Mouse (Mus musculus) MEL (cell line): Measurements from ENCODE around the gene Slc25a21. TPM values are rescaled to one million over a fixed set of nuclear protein-coding genes. Genes with fewer than 3 reads are reported as not detected.
A peak's percentile ranks its signal among the peaks of the same experiment; 100 is the strongest.

Experiments used
- DNase-seq: peaks from one replicate; pipeline ENCODE4 v3.0.0; 2011; ENCODE audit warnings: low read depth, low spot score
- H3K27ac ChIP-seq: 2 replicates; pipeline ENCODE4 v1.5.1; 2012; ENCODE audit warnings: low read depth, mild to moderate bottlenecking, control low read depth, low read length, moderate library complexity; ENCODE audit not compliant: control insufficient read depth
- H3K27me3 ChIP-seq, 2 experiments: fragments of 150-350 bp in 1 of 2; sonication (generic) in 1 of 2; 2 replicates each; pipeline ENCODE4 v1.6.1; 2012; ENCODE audit warnings: low read length in 2 of 2, mild to moderate bottlenecking in 2 of 2, improper control_type of control experiment in 1 of 2, moderate library complexity in 1 of 2; ENCODE audit not compliant: insufficient read depth in 2 of 2, control insufficient read depth in 1 of 2
- H3K36me3 ChIP-seq, 2 experiments: 2 replicates each; pipeline ENCODE4 v1.6.1; 2012 to 2014; ENCODE audit warnings: low read length in 2 of 2, improper control_type of control experiment in 1 of 2, inconsistent platforms in 1 of 2, mild to moderate bottlenecking in 1 of 2; ENCODE audit not compliant: insufficient read depth in 2 of 2, control insufficient read depth in 1 of 2
- H3K4me1 ChIP-seq, 2 experiments: fragments of 150-350 bp in 1 of 2; sonication (generic) in 1 of 2; 2 replicates each; pipeline ENCODE4 v1.6.1; 2012; ENCODE audit warnings: low read length in 2 of 2, improper control_type of control experiment in 1 of 2, mild to moderate bottlenecking in 1 of 2; ENCODE audit not compliant: insufficient read depth in 2 of 2, control insufficient read depth in 1 of 2
- H3K4me3 ChIP-seq, 2 experiments: fragments of 150-350 bp in 1 of 2; sonication (generic) in 1 of 2; 2 replicates each; pipeline ENCODE4 v1.5.1; 2012; ENCODE audit warnings: low read depth in 2 of 2, low read length in 2 of 2, mild to moderate bottlenecking in 2 of 2, moderate library complexity in 2 of 2, control low read depth in 1 of 2, improper control_type of control experiment in 1 of 2; ENCODE audit not compliant: control insufficient read depth in 1 of 2, insufficient read depth in 1 of 2
- H3K79me2 ChIP-seq: 2 replicates; pipeline ENCODE4 v1.6.1; 2012; ENCODE audit warnings: mild to moderate bottlenecking, low read length, moderate library complexity; ENCODE audit not compliant: control insufficient read depth, poor library complexity, insufficient read depth
- H3K9ac ChIP-seq: 2 replicates; pipeline ENCODE4 v1.6.1; 2012; ENCODE audit warnings: low read depth, mild to moderate bottlenecking, control low read depth, low read length, moderate library complexity; ENCODE audit not compliant: control insufficient read depth, poor library complexity, severe bottlenecking
- H3K9me3 ChIP-seq: fragments of 150-350 bp; sonication (generic); replicated peaks from 2 replicates; pipeline ENCODE4 v1.6.1; 2012; ENCODE audit warnings: mild to moderate bottlenecking, low read length, improper control_type of control experiment, moderate library complexity; ENCODE audit not compliant: insufficient read depth
- BHLHE40 ChIP-seq: IDR thresholded peaks from 2 replicates; pipeline ENCODE4 v1.6.1; 2012; ENCODE audit warnings: low read depth, mild to moderate bottlenecking, inconsistent platforms, low read length, improper control_type of control experiment, borderline replicate concordance
- CHD2 ChIP-seq: IDR thresholded peaks from 2 replicates; pipeline ENCODE4 v1.6.1; 2011; ENCODE audit warnings: low read length, improper control_type of control experiment
- CTCF ChIP-seq, 3 experiments: IDR thresholded peaks in 2 of 3; conservative IDR thresholded peaks in 1 of 3; 2 replicates each; pipeline ENCODE4 v1.5.1; 2011 to 2012; ENCODE audit warnings: low read length in 3 of 3, low read depth in 2 of 3, mild to moderate bottlenecking in 2 of 3, improper control_type of control experiment in 1 of 3, inconsistent platforms in 1 of 3, mixed read lengths in 1 of 3, moderate library complexity in 1 of 3; ENCODE audit not compliant: control insufficient read depth in 1 of 3, insufficient read depth in 1 of 3, poor library complexity in 1 of 3, severe bottlenecking in 1 of 3
- E2F4 ChIP-seq: IDR thresholded peaks from 2 replicates; pipeline ENCODE4 v1.6.1; 2011; ENCODE audit warnings: low read depth, low read length, improper control_type of control experiment, borderline replicate concordance
- ELF1 ChIP-seq: IDR thresholded peaks from 2 replicates; pipeline ENCODE4 v1.6.1; 2014; ENCODE audit warnings: low read depth, mild to moderate bottlenecking, inconsistent platforms, low read length, improper control_type of control experiment, moderate library complexity
- EP300 ChIP-seq, 2 experiments: IDR thresholded peaks; 2 replicates each; pipeline ENCODE4 v1.6.1; 2011; ENCODE audit warnings: improper control_type of control experiment in 2 of 2, low read length in 2 of 2, low read depth in 1 of 2, mild to moderate bottlenecking in 1 of 2
- ETS1 ChIP-seq: IDR thresholded peaks from 2 replicates; pipeline ENCODE4 v1.6.1; 2012; ENCODE audit warnings: low read depth, mild to moderate bottlenecking, inconsistent platforms, low read length, improper control_type of control experiment, moderate library complexity
- GABPA ChIP-seq: IDR thresholded peaks from 2 replicates; pipeline ENCODE4 v1.6.1; 2012; ENCODE audit warnings: low read depth, mild to moderate bottlenecking, inconsistent platforms, low read length, improper control_type of control experiment, moderate library complexity
- GATA1 ChIP-seq: IDR thresholded peaks from 2 replicates; pipeline ENCODE4 v1.6.1; 2011; ENCODE audit warnings: low read depth, low read length, improper control_type of control experiment
- JUND ChIP-seq: IDR thresholded peaks from 2 replicates; pipeline ENCODE4 v1.6.1; 2011; ENCODE audit warnings: low read depth, mild to moderate bottlenecking, improper control_type of control experiment, low read length
- KAT2A ChIP-seq: conservative IDR thresholded peaks from 2 replicates; pipeline ENCODE4 v1.6.1; 2012; ENCODE audit warnings: low read depth, low read length, improper control_type of control experiment, inconsistent platforms
- MAFK ChIP-seq: IDR thresholded peaks from 2 replicates; pipeline ENCODE4 v1.6.1; 2011; ENCODE audit warnings: low read depth, mild to moderate bottlenecking, low read length, improper control_type of control experiment, borderline replicate concordance
- MAZ ChIP-seq: IDR thresholded peaks from 2 replicates; pipeline ENCODE4 v1.6.1; 2012; ENCODE audit warnings: low read depth, mild to moderate bottlenecking, inconsistent platforms, low read length, improper control_type of control experiment
- MXI1 ChIP-seq: IDR thresholded peaks from 2 replicates; pipeline ENCODE4 v1.6.1; 2011; ENCODE audit warnings: mild to moderate bottlenecking, low read depth, low read length, improper control_type of control experiment
- MYC ChIP-seq: IDR thresholded peaks from 2 replicates; pipeline ENCODE4 v1.6.1; 2011; ENCODE audit warnings: low read depth, mild to moderate bottlenecking, low read length, improper control_type of control experiment, moderate library complexity
- POLR2A ChIP-seq, 2 experiments: IDR thresholded peaks; 2 replicates each; pipeline ENCODE4 v1.6.1; 2011 to 2012; ENCODE audit warnings: low read length in 2 of 2, mild to moderate bottlenecking in 2 of 2, control low read depth in 1 of 2, improper control_type of control experiment in 1 of 2, low read depth in 1 of 2, moderate library complexity in 1 of 2; ENCODE audit not compliant: control insufficient read depth in 1 of 2, insufficient read depth in 1 of 2, poor library complexity in 1 of 2
- polyA plus RNA-seq, 2 experiments: library from polyadenylated mRNA; stranded (reverse) in 1 of 2; unstranded in 1 of 2; fragments of >175 nt in 1 of 2; fragments of >200 nt in 1 of 2; gene quantifications; 2 replicates each; pipeline versions ENCODE4 v1.2.1 to v1.2.4; 2012; ENCODE audit warnings: low replicate concordance in 2 of 2, low read depth in 1 of 2; ENCODE audit not compliant: insufficient read length in 2 of 2, insufficient read depth in 1 of 2, missing spikeins in 1 of 2
- total RNA-seq: library from RNA; depleted of rRNA; stranded (reverse); fragments of 300-350 nt; gene quantifications from 2 replicates; pipeline ENCODE4 v1.2.3, GENCODE M21; 2012

Slc25a21 gene
- total and polyA plus RNA-seq, 3 experiments = 14.7 to 18.3 TPM; not detected in 1

DNA sequence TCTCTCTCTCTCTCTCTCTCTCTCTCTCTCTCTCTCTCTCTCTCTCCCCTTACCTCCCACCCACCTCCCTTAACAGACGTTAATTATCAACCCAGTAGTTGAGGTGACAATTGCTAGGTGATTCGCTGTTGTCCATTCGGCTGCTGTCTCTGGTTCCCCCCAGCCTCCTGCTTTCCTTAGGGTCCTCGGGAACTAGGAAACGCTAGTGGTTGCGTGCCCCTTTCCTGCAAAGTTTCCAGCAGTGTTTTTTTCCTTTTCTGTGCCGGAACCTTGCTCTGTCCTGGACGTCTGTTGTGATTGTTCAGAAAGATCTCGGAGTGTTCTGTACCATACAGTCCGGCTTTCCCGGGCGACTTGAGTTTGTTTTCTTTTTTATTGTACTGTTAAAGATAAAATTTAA lies 499.5 kb downstream of the Slc25a21 start:
- H3K36me3 ChIP-seq = peaks cover 0 to 6% of the 10 kb centered on the region in 2 experiments; a peak in 1 of 4 replicates
- H3K4me1 ChIP-seq = peaks cover 3 to 11% of the 10 kb centered on the region in 2 experiments; a peak in 2 of 4 replicates
- H3K79me2 ChIP-seq = peaks cover 4% of the 10 kb centered on the region
- no peak overlapping the region for H3K27ac ChIP-seq
- no peak for DNase-seq
- H3K27me3 ChIP-seq = no peaks in the 10 kb centered on the region
- H3K9me3 ChIP-seq = no peaks in the 10 kb centered on the region
- peak overlapping the region; percentile 70 for H3K9ac ChIP-seq
- H3K4me3 ChIP-seq = peak overlapping the region; percentile 85 to 92
- TF ChIP-seq CHD2 (no peak), JUND (peak; percentile 85; the same call in 1 of the 2 replicates)

- DNase-seq = peak; percentile 67
- Histone ChIP-seq H3K36me3 (peaks cover 0 to 6% of the 10 kb centered on the region in 2 experiments; a peak in 1 of 4 replicates), H3K79me2 (peaks cover 4% of the 10 kb centered on the region), H3K9me3 (no peaks in the 10 kb centered on the region), H3K4me1 (peaks cover 3 to 11% of the 10 kb centered on the region in 2 experiments; a peak in 2 of 4 replicates), H3K4me3 (peak overlapping the region; percentile 85 to 92), H3K27me3 (no peaks in the 10 kb centered on the region), H3K27ac (peak overlapping the region; percentile 73; the same call in 1 of the 2 replicates), H3K9ac (peak overlapping the region; percentile 70)
- TF ChIP-seq KAT2A = no peak
- no peak for TF ChIP-seq GATA1
- TF ChIP-seq MAZ = no peak; the same call in 1 of the 2 replicates
- TF ChIP-seq BHLHE40 = no peak
- TF ChIP-seq ELF1 = no peak
- no peak for TF ChIP-seq MXI1
- no peak for TF ChIP-seq EP300 (IDR thresholded peaks at IDR 0.05; ENCODE audit: low read depth in 1 of 2, low read length in 2 of 2)
- no peak for TF ChIP-seq GABPA
- TF ChIP-seq E2F4 = no peak
- no peak for TF ChIP-seq ETS1
- TF ChIP-seq CTCF (IDR thresholded peaks at IDR 0.05 in 2 of 3, conservative IDR thresholded peaks at IDR 0.05 in 1 of 3; ENCODE audit: control insufficient read depth in 1 of 3, insufficient read depth in 1 of 3, low read depth in 2 of 3, low read length in 3 of 3, poor library complexity in 1 of 3, severe bottlenecking in 1 of 3) = no peak
- no peak for TF ChIP-seq MAFK
- no peak for TF ChIP-seq POLR2A (IDR thresholded peaks at IDR 0.05; ENCODE audit: control insufficient read depth in 1 of 2, insufficient read depth in 1 of 2, low read depth in 1 of 2, low read length in 2 of 2, poor library complexity in 1 of 2)
- no peak for TF ChIP-seq MYC
These were observed 500.1 kb downstream of the Slc25a21 start for GRCm38 (mm10) chr12:56697011-56697740.
